Mouse (Mus musculus): Measurements from ENCODE around the gene Pigt.

Gene Pigt

GRCm38 (mm10) chr2:164486258-164487114 lies 10.8 kb upstream of the Pigt start:
- DNase-seq, result peak; percentile 77 to 83

GRCm38 (mm10) chr2:164487115-164487527 lies 10.2 kb upstream of the Pigt start:
- no peak for DNase-seq

GRCm38 (mm10) chr2:164487812-164488211 lies 9.5 kb upstream of the Pigt start:
- no peak for DNase-seq

- DNase-seq, result no peak
Measured at GRCm38 (mm10) chr2:164494126-164494525, 3.2 kb upstream of the Pigt start.

- DNase-seq, result no peak
Measured at GRCm38 (mm10) chr2:164496331-164496730, 989 bp upstream of the Pigt start.

DNA sequence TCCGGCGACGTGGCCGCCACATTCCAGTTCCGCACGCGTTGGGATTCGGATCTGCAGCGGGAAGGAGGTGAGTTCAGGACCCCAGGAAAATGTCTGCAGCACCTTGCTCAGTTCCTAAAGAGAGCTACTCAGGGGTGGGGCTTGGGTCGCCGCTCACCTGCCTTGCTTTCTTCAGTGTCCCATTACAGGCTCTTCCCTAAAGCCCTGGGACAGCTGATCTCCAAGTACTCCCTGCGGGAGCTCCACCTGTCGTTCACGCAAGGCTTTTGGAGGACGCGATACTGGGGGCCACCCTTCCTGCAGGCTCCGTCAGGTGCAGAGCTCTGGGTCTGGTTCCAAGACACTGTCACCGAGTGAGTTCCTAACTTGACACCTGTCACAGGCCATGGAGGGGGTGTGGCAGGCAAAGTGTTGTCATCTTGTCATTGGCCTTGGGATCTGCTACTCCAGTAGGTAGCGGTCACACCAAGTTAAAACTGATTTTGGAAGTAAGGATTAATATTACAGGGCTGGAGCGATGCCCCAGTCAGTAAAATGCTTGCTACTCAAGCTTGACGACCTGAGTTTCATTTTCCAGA lies 460 bp downstream of the Pigt start:
- DNase-seq, result no peak

GRCm38 (mm10) chr2:164499317-164499716 lies 2.0 kb downstream of the Pigt start:
- DNase-seq, result no peak

GRCm38 (mm10) chr2:164500511-164500910 lies 3.2 kb downstream of the Pigt start:
- DNase-seq, result peak; percentile 52 to 75

- no peak for DNase-seq
Measured at GRCm38 (mm10) chr2:164504919-164505318, 7.6 kb downstream of the Pigt start.

DNA sequence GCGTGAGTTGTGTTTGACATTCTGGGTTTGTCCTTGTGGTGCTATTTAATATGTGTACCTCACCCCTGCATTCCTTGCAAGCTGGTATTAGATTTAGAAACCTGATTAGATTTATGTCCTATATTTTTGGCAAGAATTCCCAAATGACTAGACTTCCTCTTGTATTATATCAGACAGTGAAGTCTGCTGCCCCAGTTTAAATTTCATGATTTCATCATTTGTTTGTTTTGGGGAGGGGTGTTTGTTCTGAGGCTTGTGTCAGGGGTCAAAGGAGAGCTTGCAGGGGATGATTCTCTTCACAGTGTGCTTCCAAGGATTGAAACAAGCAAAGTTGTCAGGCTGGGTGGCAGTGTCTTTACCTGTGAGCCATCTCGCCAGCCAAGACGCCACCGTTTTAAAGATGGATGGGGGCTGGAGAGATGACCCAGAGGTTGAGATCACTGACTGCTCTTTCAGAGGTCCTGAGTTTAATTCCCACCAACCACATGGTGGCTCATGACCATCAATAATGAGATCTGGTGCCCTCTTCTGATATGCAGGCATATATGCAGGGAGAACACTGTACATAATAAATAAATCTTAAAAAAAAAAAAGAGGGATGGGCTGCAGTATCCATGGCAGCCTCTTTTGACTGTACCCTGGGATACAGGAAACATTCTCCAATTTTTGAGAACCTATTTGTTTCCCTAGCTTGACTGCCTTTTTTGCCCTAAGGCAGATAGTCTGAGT lies 8.5 kb downstream of the Pigt start:
- DNase-seq, result no peak

- peak in 1 of 2 experiments; percentile 23 for DNase-seq
Measured at GRCm38 (mm10) chr2:164507811-164508210, 10.5 kb downstream of the Pigt start.

DNA sequence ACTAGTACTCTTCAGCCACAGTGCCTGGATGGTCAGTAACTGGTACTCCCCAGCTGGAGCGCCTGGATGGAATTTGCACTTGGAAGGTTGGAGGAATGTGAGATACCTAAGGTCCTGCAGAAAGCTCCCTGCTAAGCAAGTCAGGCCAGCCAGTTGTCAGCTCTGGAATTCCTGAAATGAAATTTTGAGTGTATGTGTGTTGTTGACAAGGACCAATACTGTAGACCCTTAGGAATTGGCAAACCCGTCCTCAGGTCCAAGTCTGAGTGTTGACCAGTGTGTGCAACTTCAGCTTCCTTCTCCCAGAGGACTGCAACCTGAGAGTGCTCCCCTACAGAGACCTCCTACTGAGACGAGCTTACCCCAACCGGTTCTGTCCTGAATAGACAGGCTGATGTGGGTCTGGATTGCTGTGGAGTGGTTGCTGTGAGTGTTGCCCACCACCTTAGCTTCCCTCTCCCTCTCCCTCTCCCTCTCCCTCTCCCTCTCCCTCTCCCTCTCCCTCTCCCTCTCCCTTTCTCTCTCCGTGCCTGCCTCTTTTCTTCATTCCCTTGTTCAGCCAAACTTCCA lies 13.4 kb downstream of the Pigt start:
- peak; percentile 59 to 75 for DNase-seq

- peak in 1 of 2 experiments; percentile 56 for DNase-seq
Measured at GRCm38 (mm10) chr2:164512121-164512909, 15.0 kb downstream of the Pigt start.

GRCm38 (mm10) chr2:164513389-164513788 lies 16.1 kb downstream of the Pigt start:
- peak; percentile 56 to 80 for DNase-seq

DNA sequence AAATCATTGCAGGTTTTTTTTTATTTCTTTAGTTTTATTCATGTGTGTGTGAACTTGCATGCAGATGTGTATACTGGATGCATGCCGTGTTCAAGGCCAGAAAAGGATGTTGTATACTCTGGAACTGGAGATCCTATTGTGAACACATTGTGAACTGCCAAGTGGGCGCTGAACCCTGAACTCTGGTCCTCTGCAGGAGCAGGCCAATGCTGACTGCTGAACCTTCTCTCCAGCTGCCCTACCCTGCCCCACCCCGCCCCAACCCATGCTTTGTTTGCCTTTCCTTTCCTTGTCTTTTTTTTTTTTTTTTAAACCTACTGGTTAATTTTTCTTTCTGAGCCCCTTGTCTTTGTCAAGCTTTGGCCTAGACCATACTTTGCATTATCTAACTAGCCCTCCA lies 17.6 kb downstream of the Pigt start:
- DNase-seq, result peak; percentile 34 to 53

DNA sequence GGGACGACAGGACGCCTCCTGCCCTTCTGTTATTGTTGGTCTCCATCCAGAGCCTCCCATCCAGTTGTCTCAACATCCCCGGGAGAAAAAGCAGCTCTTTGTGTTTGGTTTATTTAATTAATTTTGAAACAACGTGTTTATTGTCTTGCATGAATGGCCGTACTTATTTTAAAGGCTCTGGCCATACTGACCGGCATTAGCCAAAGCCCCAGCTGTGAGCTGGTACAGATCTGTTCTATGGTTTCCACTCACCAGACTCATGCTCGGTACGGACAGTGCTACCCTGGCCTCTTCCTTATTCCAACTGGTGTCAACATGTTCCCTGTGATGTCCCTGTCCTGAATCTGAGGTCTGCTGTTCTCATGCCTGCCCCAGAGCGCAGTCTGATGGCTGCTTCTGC lies 18.6 kb downstream of the Pigt start:
- no peak for DNase-seq

DNA sequence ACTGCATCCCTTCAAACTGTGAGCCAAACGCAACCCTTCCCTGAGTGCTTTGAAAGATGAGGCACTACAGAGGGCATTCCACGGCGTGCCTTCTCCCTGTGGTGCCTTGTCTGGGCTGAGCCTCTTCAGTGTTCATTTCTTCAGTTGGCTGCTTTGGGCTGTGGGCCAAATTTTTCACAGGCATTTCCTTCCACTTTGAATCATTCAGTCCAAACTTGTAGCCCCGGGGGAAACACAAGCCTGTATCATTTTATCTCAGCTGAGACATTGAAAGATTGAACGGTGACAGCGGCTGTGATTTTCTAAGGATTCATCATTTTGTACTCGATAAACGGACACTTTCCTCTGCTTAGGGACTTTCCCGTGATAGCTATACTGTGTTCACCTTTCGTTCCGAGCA lies 19.3 kb downstream of the Pigt start:
- DNase-seq, result peak; percentile 20 to 48

DNA sequence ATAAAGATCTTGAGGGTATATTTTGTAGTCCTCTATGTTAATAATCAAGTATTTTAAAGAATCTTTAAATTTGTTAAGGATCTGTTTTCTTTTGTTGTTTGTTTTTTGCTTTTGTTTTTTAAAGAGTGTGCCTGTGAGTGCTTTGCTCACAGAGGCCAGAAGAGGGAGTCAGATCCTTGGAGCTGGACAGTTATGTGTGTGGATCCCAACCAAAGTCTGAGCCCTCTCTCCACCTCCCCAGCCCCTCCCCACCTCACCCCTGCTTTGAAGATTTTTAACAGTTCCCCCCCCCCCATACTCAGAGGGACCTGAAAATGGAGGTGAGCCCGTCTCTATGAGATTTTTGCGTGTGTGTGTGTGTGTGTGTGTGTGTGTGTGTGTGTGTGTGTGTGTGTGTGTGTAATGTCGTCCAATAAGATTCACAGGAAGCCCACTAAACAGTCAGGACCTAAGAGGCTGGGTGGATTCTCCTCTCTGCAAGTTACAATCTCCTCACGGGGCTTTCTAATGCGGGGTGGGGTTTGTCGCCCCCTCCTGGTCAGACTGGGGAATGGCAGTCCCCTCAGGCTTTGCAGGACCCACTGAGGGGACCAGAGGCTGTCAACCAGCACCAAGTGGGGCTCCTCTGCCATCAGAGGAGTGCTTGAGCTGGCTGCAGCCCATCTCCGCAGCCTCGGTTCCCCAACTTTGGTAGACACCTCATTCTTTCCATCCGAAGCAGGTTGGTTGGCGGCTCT lies 20.3 kb downstream of the Pigt start:
- DNase-seq, result peak; percentile 65 to 67

- no peak for DNase-seq
Measured at GRCm38 (mm10) chr2:164518266-164519170, 21.2 kb downstream of the Pigt start.

DNA sequence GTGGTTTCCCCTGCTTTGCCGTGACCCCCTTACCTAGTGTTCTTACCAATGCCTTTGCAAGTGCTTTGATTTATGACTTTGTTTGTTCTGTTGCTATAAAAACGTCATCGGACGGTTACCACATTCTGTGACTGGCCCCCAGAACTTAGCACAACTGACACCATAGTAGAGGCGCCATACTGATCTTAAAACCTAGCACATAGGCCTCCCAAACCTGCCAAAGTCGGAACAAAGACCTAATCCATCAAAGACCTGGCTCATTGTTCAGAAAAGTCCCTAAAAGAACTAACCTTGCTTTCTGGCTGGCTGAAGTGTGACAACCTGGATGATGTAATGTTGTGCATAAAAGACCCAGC lies 21.8 kb downstream of the Pigt start:
- DNase-seq, result no peak

DNA sequence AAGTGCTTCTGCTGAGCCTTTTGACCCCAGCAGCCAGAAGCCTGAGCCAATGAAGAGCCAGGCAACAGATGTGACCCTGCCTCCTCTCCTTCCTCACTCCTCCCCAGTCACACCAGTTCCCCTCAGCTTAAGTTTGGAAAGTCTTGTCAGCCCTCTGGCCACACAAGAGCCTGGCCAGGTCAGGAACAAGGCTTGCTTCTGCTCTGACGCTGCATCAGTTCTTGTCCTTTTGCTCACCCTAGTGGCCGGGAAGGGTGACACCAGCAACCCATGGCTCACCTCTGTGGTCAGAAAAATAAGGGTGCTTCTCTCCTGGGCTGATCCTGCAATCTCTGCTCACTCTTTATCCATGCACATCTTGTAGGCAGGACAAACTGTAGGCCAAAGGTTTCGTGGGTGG lies 23.5 kb downstream of the Pigt start:
- DNase-seq, result peak; percentile 74 to 84

All from kidney, postnatal 25 days (tissue).